Mouse (Mus musculus) lung, postnatal 14 days (tissue): Measurements from ENCODE around the gene Gabra3.

Source experiments
- DNase-seq: peaks from one replicate; pipeline ENCODE4 v3.0.0; 2021

Gene Gabra3

DNA sequence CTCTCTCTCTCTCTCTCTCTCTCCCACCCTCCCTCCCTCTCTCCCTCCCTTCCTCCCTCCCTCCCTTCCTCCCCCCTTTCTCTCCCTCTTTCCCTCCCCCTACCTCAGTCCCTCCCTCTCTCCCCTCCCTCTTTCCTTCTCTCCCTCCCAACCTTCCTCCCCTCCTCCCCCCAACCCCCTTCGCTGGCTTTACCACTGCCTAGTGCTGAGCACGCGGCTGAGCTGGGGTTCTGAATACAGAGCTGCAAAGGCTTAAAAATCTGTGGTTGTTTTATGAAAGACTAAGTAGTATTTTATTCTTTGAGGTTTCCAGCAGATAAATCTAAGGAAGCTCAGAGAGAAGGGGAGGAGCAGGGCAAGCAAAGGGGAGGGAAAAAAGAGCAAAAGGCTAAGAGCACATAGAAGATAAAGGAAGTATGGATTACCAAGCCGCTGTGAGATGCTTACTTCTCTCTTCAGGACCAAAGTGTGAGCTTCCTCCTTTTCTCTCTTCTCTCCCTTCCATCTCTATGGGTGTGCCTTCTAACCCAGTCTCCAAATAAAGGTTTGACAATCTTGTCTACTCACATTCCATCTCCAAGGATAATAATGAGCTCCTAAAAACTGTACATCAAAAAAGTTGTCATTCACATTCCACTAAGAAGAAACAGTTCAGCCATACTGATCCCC lies at the start of gene Gabra3:
Gene Gabra3, minus strand, starts transcription at position 619 of the 669 bp plus-strand sequence.
- no peak for DNase-seq

DNA sequence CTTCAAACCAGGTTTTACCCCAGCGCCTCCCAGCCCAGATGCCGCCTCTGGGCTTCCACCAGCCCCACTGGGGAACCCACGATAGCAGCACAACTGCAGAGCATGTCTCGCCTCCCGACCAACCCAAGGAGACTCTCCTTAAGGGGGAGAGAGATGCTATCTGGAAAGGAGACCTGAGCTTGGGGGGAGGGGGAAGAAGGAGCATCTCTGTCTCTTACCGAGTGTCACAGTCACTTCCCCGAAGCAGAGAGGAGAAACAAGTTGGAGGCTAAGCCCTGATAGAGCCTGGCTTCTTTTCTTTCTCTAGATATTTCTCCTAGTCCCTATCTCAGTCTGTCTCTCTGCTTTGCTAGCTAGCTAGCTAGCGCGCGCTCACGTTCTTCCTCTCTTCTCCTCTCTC lies 859 bp downstream of the Gabra3 start:
- no peak for DNase-seq

DNA sequence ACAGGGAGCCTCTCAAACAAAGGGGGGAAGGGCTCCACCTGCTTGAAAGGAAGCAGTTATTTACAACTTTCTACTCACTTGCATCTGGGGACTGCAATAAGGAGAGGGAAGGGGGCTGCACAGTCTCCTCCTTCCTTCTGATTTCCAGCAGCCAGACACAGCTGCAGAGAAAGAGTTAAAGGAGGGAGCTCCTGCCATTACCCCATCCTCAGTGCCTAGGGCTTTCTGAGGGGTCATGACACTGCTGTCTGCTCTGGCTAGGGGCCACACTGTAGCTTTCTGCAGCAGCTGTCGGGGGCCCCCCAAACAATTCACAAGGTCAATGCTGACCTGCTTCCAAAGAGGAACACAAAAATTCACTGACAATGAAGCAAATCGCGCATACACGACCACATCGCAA lies 1.3 kb downstream of the Gabra3 start:
- no peak for DNase-seq

GRCm38 (mm10) chrX:72650688-72651087 lies 6.0 kb downstream of the Gabra3 start:
- DNase-seq: no peak

DNA sequence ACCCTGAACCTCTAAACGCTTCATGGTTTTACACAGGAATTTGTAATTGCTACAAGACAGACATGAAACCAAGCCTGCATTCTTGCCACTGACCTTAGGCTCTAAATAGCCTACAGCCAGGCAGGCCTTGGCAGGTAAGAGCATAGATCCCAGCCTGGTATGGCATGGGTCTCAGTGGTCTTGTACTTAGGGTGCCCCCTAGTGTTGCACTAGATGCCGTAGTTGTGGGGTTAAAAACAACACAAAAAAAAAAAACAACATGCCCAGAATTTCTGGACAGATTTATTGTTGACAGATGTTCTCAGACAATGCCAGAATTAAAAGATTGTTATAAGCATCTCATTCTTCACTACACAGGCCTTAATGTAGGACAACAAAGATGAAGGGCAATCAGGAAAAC lies 12.0 kb downstream of the Gabra3 start:
- DNase-seq: no peak

DNA sequence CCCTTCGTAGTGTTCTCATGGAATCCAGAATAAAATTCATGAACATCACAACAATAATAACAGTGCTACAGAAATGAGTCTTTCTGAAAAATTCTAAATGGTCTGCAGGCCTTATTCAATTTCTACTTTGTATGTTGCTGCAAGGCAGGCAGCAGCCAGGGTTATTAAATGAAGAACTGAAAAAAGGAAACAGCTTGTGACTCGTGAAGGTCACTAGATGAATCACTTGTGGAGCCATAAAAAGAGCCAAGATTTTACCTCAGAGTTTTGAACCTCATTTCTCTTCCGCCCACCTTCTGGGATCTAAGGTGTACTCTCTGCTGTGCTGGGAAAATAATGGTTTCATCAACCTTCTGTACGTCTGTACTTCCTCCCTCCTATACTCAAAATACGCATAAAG lies 159.4 kb downstream of the Gabra3 start:
- DNase-seq: no peak

- DNase-seq: no peak
Observed at GRCm38 (mm10) chrX:72489806-72490205, 166.8 kb downstream of the Gabra3 start.

DNA sequence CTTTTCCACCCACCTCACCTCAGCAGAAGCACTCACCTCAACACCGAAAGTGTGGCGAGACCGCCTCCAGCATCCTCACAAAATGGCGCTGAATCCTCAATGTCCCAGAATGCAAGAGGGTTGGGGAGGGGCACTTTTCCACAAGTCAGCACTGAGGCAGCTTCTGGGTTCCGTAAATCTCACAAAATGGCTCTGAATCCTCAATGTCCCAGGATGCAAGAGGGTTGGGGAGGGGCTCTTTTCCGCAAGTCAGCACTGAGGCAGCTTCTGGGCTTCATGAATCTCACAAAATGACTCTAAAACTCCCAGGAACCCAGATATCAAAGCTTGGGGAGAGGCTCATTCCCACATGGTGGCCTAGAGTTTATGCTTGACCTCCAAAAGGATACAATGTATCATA lies 269.9 kb downstream of the Gabra3 start, which contains the start of gene Magea10:
Gene Magea10, minus strand, starts transcription at position 101 of the 400 bp plus-strand sequence.
- DNase-seq: no peak
